Mouse (Mus musculus) adrenal gland, postnatal 36 days (tissue): ENCODE measurements around the gene Fam19a1. TPM values are rescaled to one million over a fixed set of nuclear protein-coding genes. Genes with fewer than 3 reads are reported as not detected.

Experiments used
- DNase-seq, 2 experiments: peaks; one replicate each; pipeline ENCODE4 v3.0.0; 2021; ENCODE audit warnings: mixed read lengths in 1 of 2
- total RNA-seq, 2 experiments: library from RNA; stranded (reverse); gene quantifications; 2 replicates each; pipeline ENCODE4 v1.2.3; 2021

Fam19a1 gene
- total RNA-seq, 2 experiments from 2014 or later: 1.8 to 2.0 TPM

DNA sequence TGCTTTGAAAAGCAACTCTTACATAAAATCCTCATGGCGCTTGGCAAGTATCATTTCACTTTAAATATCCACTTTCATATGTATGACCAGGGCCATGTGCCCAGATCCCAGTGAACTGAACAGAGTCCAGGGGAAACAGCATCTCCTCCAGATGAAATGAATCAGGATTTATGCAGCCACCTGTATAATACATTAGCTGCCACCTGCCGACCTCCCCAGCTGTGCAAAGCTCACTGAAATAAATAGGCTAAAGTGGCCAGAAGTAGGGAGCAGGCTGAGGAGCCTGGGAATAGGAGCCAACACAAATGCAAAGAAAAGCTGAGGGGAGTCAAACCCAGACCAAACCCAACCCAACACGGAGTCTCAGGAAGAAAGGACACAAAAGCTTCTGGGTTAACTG lies 324.9 kb downstream of the Fam19a1 start:
- no peak for DNase-seq

DNA sequence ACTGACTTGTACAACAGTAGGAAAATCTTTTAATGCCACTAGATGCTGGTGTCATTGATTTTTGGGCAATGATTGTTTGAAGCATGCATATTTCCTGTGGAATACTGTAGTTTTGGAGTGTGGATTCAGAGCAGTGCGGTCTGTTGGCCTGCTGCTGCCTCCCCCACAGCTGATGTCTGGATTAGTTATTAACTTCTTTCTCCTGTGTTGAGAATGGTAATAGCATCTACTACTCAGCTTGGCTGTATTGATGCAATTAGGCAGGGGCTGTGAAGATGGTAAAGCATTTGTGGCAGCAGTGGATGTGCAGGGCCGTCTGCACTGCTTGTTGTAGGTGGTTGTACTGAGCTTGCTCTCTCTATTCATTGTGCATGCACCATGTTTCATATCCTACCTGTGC lies 326.5 kb downstream of the Fam19a1 start:
- DNase-seq: no peak

DNA sequence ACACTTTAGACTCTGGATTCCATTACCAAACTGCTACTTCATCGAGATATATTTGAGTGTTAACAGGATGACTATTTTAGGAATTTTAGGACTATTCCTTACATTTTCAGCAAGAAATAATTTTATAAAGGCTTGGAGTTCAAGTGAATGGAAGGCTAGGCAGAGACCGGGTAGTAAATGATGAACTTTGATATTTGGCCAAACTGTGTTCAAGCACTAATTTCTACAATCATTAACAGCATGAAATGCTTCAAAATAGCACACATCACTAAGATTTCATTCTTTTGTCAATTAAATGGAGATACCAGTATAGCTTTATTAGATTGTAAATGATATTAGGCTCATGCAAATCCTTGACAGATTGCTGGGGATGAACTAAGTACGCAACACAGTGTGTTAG lies 329.0 kb downstream of the Fam19a1 start:
- DNase-seq: no peak

DNA sequence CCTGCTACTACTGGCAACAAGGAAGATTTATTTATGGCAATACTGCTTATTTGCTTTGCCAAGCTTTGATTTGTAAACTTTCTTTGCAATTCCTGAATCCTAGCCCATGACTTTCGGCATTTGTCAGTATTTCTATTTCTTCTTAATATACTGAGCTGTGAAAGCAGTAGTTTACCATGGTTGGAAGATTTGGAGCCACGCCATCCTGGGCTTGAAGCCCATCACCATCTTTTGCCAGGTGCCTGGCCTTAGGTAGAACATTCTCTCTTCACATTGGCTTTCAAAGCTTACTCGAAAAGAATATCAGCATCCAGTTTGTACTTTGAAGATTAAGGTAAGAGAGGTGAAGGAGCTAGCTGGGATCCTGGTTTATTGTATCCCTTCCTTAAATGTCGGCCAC lies 334.5 kb downstream of the Fam19a1 start:
- no peak for DNase-seq

DNA sequence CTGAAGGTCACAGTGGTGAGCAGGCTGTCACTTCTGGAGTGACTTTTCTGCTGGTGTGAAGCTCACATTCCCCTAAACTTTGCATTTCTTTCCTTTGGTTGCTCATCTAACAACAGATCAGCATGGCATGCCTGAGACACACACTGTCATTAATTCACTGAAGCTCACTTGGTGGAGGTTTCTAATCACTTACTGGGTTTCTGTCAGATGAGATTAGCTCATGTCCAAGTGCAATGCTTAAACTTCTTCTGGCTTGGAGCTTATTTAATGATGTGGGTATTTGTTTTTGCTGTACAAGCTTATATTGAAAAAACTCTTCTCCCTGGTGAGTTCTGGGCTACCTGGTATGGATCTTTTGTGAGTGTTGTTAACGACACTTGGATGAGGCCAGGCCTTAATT lies 343.3 kb downstream of the Fam19a1 start:
- no peak for DNase-seq

DNA sequence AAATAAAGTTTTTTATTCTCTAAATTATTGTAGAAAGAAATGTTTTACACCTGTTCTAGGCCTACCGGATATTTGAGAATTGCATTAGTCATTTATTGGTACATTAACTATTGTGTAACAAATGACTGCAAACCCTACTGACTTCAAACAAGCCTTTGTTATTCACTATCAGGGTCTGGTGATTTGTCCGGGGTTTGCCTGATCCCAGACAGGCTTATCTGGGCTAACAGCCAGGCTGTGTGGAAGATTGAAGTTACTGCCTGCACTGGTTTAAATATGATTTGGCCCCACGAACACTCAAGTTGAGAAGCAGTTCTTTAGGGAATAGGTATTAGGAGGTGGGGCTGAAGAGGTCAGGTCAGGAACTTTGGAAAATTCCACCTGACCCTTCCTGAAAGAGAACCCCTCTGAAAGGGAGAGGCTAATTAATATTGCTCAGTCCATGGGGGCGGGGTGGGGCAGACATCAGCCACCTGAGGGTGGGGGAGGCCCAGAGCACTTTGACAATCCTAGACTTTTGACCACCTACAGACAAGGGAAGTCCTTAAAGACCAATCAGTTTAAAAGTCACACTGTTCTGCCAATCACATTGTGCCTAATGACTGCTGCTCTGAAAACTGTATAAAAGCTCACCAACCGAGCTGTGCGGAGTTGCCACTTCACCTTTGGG lies 344.8 kb downstream of the Fam19a1 start:
- no peak for DNase-seq

DNA sequence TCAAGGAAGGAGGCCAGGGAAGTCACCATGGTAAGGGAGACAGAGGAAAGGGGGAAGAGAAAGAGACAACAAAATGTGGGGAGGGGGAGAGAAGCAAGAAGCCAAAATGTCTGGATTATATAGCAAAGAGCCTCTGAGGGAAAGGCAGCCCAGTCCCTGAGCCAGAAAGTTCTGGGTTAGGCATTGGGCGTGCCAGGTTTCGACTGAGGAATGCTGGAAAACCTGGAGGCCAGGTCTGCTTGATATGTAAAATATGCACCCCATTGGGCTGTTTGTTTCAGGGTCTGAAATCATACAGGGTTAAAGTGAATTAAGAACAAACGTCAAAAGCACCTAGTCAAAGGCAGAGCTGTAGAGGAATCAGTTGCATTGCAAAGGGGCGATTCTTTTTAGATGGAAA lies 346.1 kb downstream of the Fam19a1 start:
- no peak for DNase-seq

DNA sequence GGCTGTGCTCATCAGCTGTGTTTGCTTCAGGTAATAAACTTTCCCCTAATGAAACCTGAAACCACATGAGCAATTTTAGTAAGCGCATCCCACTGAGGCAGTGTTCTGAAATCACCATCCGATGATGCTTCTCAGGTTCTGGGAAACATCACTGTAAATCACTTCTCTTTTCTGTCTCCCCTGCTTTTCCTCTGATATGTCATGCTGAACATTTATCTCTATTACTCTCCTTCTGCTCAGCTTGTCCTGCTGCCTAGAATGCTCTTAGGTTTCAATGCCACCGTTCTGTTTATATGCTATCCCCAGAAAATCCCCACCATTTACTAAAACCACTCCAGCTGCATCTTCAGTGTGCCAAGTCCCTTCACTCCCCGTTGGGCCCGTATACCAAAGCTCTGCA lies 386.5 kb downstream of the Fam19a1 start:
- DNase-seq: no peak

DNA sequence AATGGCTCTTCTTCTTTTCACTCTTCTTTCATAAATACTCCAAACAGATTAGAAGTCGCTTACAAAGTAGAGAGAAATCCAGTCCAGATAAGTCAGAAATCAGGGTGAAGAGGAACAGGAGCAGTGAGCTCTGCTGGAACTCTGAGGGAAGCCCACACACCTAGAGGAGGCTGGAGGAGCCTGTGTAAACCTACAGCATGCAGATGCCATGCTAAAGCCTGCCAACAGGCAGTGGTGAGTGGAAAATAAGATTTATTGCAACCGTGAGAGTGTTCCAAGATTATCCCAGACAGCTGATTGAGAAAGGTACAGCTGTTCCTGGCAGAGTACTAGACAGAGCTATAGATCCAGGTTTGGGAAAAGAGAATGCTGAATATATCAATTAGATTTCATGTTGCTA lies 428.6 kb downstream of the Fam19a1 start:
- no peak for DNase-seq

DNA sequence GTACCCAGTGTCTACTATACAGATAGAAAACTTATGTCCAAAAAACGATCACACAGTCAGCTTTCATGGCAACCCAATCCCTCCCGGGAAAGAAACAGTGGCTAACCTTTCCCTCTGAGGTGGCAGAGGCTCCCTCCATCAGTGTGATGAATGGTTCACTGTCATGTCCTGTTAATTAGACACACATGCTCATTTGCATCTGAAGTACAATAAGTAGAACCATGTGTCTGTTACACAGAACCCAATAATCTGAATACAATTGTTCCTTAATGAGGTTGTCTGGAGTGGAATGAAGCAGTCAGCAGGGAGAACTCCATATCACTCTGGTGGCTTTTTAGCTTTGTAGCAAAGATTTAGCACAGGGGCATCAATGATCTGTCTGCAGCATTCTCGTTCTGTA lies 431.9 kb downstream of the Fam19a1 start:
- DNase-seq: no peak

DNA sequence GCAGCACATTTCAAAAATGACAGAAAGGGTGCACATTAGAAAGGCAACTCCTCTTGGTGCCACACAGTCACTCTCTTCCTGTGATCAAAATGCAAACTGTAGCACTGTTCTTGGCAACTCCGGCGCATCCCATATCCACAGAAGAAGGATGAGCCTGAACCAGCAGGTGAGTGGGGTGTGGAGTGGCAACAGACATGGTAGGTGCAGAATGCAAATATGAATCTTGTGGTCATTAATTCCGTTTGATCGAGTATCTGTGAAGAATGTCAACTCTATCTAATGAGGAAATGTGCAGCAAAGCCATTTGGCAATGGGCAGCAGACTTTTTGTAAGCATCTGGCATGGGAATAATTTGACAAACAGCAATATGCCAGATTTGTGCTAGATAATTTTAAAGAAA lies 437.5 kb downstream of the Fam19a1 start:
- DNase-seq: no peak

DNA sequence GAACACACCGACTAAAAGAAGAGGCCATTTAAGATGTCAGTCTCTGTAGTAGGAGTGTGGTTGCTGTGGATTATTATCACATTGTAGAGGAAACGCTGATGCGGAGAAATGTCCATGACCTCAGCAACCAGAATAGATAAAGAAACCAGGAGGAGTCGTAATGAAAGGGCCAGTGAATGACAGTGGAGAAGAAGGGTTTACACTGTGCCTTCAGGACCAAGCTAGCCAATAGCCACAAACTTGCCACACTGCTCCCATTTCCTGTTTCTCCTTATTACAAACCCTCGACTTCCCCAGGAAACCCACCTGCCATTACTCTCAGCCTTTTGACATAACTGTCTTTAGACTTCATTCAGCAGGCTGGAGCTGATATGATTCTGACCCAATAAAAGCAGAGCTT lies 465.7 kb downstream of the Fam19a1 start:
- no peak for DNase-seq

DNA sequence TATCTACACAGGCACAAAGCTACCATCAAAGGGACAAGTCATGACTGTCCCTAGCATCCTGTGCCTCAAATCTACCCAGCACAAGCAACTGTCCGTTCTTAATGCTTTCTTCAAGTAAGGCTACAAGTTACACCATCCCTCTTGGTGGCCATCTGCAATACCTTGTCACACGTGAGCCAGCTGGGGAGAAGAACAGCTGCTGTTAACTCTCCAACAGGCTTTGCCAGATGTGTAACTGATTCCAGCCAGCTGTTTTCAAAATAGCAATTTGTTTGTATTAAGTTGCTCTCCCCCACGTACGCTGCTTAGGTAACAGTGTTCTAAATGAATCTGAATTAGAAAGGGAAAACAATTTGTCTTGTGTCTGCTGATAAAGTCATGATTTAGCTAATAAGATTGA lies 467.8 kb downstream of the Fam19a1 start:
- no peak for DNase-seq

DNA sequence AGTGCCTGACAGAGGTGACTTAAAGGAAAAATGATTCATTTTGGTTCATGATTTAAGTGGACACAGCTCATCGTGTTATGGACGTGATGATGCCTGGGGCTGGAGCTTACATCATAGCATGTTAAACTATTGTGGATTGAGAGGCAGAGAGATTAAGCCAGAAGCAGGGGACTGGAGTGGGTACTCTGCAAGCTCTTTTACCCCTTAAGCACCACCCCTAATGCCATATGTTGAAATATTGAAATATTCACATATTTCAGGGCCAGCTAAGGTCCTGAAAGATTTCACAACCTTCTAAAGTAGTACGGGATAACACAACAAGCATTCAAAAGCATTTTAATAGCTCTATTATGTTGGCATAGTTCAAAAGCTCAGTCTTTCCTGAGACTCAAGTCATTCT lies 468.2 kb downstream of the Fam19a1 start:
- DNase-seq: no peak

DNA sequence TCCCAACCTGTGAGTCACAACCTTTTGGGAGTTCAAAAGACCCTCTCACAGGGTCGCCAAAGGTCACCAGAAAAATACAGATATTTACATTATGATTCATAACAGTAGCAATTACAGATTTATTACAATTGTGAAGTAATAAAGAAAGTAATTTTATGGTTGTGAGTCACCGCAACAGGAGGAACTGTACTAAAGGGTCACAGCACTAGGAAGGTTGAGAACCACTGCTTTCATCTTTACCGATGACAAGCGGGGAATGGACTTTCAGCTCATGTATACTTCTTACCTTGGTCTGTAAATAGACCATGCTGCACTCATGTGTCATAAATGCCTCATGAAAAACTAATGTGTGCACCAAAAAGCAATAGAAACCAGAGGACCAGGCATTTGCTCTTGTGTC lies 474.5 kb downstream of the Fam19a1 start:
- DNase-seq: no peak

DNA sequence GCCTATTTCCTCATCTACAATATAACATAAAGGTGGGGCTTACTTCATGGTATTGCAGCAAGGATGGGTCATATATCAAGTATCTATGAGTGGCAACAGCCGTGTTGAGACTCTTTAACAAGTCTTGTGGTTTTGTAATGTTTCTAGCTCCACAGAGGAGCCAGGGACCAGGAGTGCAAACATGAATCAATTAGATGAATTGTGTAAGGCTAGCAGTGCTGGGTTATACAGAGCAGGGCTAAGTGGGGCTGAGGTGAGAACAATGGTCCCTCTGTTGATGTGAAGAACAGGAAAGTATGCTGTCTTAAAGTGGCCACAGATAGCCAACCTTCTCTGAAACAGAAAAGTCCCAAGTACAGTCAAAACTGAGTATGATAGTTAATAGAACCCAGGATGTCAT lies 480.1 kb downstream of the Fam19a1 start:
- no peak for DNase-seq

DNA sequence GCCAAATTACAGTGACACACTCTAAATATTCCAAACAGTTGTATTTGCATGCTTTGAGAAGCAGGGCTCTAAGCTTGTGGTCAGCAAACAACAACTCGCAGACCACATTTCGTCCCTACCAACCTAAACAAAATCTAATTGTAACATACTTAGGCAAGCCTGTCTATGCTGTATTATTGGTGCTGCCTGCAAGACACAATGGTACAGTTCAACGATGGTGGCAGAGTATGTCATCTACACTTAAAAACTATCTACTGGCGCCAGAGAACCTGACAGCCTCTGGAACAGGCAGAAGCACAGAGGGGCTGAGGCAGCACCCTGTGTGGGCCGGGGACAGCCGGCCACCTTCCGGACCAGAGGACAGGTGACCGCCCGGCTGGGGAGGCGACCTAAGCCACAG lies 482.2 kb downstream of the Fam19a1 start:
- no peak for DNase-seq

DNA sequence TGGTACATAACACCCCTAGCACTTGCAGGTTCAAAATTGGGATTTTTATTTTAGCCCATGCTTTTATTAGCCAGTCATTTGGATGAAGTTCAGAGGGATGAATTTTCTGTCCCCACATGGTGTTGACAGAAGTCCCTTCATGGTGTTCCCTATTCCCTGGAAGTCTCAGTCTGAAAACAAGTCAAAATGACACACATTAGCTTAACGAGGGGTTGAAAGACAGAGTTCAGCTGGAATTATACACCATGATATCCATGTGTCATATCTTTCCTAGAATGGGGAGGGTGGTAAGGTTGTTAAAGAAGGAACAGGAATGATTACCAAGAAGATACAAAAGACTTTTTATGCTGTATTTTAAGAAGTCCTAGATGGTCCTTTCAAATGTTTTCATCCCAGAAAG lies 511.2 kb downstream of the Fam19a1 start:
- no peak for DNase-seq

DNA sequence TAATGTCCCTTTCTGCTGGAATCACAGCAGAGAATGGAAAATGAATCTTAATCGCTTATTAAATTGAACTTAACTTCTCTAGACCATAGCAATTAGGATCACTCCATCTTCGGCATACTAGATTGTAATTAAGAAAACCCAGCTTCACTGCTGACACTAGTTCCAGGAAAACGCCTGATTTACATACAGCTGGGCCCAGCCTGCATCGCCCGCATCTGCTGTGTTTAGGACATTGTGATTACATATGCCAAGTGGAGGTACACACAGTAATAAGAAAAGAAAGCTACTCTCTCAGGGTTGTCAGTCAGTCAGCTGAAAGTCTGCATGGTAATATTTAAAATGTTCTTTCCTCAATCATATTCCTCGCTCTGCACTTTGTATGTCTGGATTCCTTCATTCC lies 518.6 kb downstream of the Fam19a1 start:
- DNase-seq: no peak

DNA sequence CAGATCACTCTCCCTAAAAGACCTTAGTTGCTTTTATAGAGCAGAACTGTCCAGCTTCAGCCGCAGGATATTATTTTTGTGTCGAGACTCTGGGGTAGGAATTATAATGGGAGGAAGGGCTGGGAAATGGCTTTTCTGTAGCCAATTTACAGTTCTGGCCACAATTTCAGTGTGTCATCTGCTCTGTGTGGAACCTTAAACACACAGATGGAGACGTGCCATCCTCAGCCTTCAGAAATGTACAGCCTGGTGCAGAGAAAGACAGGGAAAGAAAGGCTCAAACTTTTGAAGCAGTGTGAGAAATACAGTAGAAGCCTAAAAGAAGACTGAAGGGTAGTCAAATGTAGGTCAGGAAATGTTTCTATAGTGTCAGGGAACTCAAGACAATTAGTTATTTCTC lies 519.3 kb downstream of the Fam19a1 start:
- no peak for DNase-seq

DNA sequence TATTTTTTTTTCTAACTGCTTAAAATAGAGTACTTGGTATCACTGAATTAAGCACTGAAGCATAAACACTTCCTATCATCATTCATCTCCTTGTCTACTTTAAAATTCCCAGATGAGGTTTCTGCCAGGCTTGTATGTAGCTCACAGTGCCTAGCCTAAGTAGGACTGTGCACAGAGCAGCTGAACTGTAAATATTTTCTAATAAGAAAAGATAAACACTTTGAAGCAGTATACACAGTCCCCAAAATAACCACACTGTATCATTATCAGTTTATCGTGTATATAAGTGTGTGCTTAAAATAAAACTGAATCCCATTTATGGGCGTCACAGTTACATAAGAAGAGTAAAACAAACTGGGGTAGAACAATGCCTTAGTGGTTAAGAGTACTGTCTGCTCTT lies 522.7 kb downstream of the Fam19a1 start:
- DNase-seq: no peak

DNA sequence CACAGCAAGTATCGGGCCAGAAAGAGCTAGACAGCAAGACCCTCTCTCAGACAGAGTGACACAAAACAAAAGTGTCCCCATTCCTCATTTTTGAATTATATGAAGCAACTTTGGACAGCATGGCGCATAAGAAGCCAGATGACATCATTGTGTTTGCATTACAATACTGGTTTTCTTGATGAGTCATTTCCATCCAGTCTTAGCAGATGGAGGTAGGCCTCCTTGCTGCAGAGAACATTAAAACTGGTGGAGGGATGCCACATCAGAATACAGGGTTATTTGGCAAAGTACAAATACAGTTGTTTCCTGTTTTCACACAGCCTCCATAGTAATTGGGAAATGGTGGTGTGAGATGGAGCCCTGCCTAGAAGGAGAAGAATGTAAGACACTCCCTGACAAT lies 535.8 kb downstream of the Fam19a1 start:
- no peak for DNase-seq

DNA sequence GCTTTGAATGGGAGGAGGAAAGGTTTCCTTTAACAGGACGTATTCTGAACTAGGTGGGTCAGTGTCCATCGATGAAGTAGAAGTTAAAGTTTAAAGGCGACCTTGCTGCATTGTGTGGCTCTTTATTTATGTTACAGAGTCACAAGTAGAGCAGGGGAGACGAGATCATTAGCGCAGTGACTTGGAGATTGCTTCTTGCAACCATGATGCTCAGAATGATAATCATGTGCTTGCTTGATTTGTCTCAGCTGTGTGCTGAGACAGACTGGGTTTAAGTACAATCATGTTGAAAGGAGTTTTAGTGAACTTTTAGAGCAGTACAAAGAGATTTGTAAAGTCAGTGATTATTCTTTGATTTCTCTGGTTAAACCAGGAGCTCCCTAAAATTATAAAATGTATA lies 536.3 kb downstream of the Fam19a1 start:
- no peak for DNase-seq

DNA sequence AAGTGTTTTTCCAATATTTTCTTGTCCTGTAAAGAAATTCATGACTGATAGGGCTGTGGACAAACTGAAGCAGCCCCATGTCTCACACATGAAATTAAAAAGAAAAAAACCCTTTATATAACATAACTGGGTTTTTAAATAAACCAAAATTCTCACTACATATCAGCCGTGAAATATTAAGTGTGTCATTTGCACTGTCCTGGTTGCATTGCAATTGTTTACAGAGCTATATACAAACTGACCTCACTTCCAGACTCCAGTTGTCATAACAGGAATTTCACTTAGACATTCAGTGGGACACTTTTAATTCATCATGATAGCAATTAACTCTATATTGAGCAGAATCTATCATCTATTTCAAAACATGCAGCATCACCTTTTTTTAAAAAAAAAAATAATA lies 553.4 kb downstream of the Fam19a1 start:
- DNase-seq: no peak

DNA sequence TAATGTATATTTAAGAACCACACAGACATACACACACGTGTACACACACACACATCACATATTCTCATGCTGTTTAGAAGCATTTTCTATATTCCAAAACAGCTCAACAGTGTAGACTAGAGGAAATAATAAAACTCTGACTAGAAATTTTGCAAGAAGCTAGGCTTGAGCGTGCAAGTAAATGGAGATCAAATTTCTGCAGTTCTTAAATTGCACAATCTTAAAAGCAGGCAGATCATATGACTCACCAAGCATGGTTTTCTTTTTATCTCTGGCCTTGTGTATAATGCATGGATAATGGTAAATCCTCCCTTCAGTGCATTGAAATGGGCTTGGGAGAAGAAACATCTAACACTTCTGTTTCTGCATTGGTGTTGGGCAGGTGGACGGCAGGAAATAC lies 564.9 kb downstream of the Fam19a1 start:
- DNase-seq: no peak
